Mouse (Mus musculus) T-helper 17 cell (primary cell): ENCODE data around the gene Olfr173.

Source experiments
- in situ Hi-C, 2 experiments: fragments of 300-600 bp; cut with MboI, MseI; formaldehyde crosslinking; loops; 1 replicate in 1 of 2; 2 replicates in 1 of 2; pipeline ENCODE4 v1.15.1; 2025; ENCODE audit warnings: high pct_unique_total_duplicates in 2 of 2

Olfr173 gene

GRCm38 (mm10) chr16:58800168-58800567, at the start of gene Olfr173:
TSS of gene Olfr173 (minus strand) at chr16:58800268.
- in situ Hi-C loops = no loop called here

DNA sequence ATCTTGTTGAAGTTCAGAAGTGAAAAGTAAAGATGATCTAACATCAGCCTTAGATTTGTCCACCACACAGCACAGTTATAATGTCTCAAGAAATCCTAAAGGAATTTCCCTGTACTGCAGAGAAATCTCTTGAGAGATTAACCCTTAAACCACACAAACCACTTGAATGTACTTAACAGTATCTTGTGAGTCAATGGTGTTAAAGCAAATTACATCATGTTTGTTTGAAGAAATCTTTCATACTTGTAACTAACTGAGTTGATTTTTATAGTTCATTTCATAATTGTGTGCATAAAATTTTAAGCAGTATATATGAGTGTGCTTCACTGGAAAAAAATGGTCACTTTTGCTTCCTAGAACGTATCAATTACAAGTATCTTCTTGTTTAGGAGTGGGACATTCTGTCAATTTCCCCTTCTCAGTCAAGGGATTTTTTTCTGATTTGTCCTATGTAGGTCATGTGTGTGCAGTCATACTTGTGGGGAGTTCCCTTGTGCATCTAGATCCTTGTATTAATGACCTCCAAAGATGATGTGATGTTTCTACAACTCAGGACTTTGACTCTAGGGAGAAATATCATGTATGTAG, 26.8 kb upstream of the Olfr173 start, which contains the start of gene Olfr175-ps1:
Gene Olfr175-ps1, minus strand, starts transcription at position 51 of the 588 bp plus-strand sequence.
- in situ Hi-C loops = no loop called here

GRCm38 (mm10) chr16:58763076-58763475, 37.0 kb downstream of the Olfr173 start, which contains the start of gene Olfr172:
TSS of gene Olfr172 (minus strand) at chr16:58763176.
- in situ Hi-C loops = no loop called here

DNA sequence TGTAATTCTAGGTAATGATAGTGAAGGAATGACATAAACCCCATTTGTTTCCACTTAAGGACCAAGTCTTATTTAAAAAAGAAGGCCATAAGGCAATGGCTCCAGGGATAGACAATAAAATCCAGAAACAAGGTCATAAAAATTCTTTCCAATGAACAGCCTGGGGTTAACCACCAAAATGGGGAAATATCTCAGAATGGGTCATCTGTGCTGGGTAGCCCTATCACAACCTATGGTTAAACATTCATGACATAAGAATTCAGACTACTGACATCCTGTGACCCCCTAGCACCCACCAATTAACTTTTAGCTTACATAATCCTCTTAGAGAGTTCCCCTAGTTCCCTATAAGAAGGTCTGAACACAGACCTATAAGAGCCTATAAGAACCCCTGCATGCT, 43.9 kb downstream of the Olfr173 start:
- in situ Hi-C loops = loop anchor here in 1 of 2 experiments (10.0 kb wide), 1 partner anchor 301 kb away; no protein-coding TSS in a partner anchor

DNA sequence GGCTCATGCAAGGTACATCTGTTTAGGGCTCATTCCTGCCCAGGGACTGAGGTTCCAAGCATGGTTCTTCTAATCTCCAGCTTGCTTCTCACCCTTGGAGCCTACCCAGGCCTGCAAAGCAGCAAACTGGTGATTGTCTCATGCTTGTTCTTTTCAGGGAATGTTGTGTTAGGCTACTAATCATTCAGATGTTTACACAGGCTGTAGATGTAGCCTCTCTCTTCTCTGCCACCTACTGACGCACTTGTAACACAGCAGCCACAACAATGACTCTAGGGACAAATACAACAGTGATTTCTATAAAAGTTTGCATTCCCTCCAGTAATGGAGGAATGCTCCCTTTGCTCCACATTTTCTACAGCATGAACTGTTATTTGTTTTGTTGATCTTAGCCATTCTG, 48.8 kb downstream of the Olfr173 start:
- in situ Hi-C loops = loop anchor here in 1 of 2 experiments (10.0 kb wide), 1 partner anchor 297 kb away; no protein-coding TSS in a partner anchor

DNA sequence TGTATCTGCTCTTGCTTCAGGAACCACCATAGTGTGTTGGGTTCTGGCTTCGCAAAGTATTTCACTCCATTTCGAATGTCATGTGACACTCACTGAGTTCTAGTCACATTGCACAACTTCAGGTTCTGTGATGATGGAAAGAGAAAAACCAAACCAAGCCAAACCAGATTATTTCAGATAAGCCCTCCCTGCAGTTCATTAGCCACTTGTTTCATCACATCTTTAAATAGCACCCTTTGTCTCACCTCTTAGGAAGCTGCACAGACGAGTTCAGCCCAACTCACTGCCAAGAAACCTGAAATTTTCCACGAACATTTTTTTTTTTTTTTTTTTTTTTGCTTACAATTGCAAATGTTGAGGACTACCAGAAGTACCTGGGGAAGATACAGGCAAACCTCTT, 53.4 kb downstream of the Olfr173 start:
- in situ Hi-C loops = no loop called here
